Mouse (Mus musculus) common myeloid progenitor, adult 5-6 weeks (primary cell): ENCODE measurements around the gene Mad1l1. TPM values are rescaled to one million over a fixed set of nuclear protein-coding genes. Genes with fewer than 3 reads are reported as not detected.

ENCODE experiments used
- ATAC-seq: replicated peaks from 2 replicates; pipeline ENCODE4 v1.8.0; 2016; ENCODE audit warnings: low read depth, mild to moderate bottlenecking, moderate TSS enrichment, inconsistent platforms; ENCODE audit not compliant: poor library complexity, severe bottlenecking
- total RNA-seq: library from RNA; stranded (forward); fragments of 200-1000, 187-1606 nt; gene quantifications from 2 replicates; pipeline ENCODE4 v1.2.3, GENCODE M21; 2017

Mad1l1 gene
- total RNA-seq, 1 experiment from 2014 or later: 54.5 TPM

DNA sequence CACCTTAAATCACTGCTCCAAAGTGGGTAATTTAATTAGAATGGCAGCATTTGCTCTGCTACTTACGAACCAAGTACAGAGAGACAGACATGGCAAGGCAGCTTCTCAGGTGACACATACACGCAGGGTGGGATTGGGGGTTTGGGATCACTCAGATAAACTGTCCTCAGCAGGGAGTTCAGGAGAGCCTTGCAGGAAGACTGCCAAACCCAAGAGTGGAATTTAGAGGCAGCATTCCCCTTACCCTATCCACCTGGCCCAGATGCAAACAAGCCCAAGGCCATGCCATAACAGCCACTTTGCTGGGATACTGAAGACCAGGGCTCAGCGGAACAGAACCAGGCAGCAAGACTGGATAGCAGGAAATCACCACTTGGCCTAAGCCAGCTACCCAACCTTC lies 124.9 kb downstream of the Mad1l1 start:
- no peak for ATAC-seq

DNA sequence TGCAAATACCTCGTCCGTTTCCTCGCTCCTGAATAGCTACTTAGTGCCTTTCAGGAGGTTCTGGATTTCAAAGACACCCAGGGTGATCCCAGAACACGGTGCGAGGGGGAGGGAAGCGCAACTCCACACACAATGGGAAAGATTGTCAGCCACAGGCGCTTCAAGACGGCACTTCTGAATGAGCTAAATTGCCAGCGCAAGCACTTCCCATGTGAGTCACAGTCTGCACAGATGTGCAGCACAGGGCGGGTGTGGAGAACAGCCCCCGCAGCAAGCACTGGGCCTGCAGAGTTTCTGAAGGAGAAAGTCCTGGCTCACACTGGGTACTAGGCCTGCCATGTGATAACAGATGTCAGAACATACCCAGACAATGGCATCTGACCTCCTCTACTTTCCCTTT lies 127.2 kb downstream of the Mad1l1 start:
- no peak for ATAC-seq

DNA sequence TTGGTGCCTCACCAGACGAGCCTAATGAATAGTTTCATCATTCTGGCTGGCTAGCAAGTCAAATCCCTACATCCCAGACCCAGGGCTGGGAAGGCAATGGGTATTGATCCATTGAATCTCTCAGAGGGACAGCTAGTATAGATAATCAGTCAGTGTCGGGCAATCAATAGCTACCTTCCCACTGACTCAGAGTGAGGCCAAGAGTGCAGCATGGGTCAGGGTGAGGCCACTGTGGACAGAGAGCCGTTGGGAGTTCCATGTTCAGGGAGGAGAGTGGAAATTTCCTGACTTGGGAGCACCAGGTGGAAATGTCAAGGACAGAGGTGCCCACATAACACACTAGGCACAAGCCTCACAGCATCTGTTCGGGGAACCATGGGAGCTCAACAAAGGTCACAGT lies 129.8 kb downstream of the Mad1l1 start:
- ATAC-seq: no peak

DNA sequence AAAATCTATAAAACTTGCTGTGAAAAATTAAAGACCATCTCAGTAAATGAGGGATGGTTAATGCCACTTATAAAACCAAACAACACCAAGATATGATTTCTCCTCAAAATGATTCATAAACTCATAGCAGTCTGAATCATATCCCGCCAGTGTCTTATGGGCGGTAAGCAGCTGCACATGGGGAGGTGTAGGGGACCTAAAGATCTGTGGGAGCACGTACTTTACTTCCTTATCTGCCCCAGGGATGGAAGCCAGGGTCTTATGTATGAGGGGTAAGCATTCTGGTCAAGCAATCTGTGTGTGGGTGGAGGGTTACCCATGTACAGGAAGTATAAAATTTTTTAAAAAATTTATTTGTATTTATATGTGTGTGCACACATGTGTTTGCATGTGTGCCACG lies 135.0 kb downstream of the Mad1l1 start:
- no peak for ATAC-seq

DNA sequence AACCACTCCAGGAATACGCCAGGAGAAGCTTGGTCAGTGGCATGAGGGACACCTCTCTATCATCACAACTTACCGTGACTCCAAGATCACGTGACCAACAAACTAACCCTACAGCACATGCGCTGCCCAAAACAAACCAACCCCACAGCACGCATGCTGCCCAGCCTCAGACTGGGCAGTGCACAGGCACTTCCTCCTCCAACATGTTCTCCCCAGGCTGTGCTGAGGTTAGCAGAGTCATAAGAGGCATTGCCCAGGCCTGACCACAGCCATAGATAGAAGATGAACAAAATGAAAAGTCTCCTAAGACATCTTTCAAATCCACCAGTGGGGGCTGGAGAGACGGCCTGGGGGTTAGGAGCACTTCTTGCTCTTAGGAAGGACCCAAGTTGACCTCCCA lies 135.6 kb downstream of the Mad1l1 start:
- ATAC-seq: peak; percentile 62; the same call in 1 of the 2 replicates

DNA sequence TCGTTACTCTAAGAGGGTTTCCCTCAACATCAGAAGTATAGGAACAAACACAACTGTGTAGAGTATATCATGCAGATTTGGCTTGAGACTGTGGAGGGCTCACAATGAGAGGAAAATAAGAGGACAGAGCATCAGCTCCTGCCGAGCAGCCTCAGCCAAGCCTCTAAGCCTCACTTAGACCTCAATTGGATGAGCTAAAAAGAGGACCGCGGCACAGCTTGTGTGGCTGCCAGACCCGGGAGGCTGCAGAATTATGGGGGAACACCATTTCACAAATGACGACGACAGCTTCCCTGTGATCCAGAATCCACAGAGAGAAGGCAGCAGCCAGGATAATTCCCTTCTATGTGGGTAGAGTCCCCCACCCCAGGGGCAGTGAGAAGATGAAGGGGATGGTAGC lies 138.0 kb downstream of the Mad1l1 start:
- no peak for ATAC-seq

DNA sequence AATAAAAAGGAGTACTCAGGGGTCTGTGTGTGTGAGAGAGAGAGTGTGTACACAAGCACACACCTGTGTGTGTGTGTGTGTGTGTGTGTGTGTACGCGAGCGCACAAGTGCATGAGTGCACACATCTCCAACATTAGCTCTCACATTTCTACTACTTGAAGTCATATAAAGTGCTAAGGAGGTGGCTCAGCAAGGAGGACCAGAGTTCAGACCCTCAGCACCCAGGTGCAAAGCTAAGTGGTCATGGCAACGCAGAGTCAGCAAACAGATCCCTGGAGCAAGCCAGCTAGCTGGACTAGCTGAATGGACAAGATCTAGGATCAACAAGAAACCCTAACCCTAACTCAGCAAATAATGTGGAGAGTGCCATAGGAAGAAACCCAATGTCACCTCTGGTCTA lies 139.0 kb downstream of the Mad1l1 start:
- no peak for ATAC-seq

DNA sequence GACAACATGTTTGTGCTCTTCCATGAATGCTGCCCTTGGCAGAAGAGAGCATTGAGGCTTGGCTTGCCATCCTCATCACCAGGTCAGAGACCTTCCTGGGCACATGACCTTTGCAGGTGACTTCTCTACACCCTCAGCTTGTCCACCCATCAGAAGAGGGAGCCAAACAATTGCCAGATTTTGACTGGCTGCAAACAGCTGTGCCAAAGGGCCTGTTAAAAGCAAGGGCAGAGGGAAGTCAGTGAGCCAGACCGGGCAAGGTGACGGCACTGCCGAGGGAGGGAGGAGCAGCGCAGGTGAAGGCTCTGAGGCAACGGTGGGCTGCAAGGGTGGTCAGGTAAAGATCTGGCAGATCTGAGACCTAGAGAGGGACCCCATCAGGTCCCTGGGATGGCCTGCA lies 141.3 kb downstream of the Mad1l1 start:
- no peak for ATAC-seq

DNA sequence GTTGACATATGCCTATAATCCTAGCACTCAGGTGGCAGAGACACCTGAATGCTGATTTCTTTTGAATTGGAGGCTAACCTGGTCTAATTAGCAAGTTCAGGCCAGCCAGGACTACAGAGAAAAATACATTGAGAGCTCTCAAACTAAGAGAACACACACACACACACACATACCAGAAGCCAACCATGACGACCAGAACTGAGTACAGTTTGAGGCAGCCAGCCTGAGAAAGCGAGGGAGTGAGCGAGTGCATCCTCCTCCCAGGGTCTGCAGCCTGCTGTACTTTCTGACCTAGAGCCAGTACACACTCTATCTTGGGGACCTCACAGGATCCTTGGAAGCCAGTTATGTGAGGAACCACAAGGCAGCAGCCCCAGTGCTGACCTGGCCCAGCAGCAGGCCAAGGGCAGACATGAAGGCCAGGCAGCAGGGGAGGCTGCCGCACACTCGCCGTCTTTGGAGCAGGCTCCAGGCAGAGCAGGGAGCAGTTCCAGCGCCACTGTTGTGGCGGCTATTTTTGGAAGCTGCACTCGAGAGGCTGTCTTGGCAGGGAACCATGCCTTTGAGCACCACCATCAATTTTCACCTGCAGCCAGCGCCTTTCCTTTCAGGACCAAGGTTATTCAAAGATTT lies 143.2 kb downstream of the Mad1l1 start:
- no peak for ATAC-seq

DNA sequence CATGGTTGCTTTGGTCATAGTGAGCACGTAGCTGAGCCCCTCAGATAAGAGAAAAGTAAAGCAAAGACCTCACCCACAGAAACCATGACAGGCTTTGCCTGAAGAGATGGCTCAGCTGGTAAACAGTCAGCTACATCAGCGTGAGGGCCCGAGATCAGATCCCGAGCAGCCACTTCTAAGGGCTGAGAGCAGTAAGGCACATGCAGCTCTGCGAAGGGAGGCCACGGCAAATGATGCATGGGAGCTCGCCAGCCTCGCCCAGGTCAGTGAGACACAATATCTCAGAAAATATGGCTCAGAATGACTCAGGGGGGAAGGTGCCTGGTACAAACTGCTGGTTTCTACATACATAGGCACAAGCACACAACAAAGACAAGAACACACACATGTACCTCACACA lies 143.8 kb downstream of the Mad1l1 start:
- 0 out of 2 replicates have a peak, but pooled peaks have one; percentile 24 for ATAC-seq

DNA sequence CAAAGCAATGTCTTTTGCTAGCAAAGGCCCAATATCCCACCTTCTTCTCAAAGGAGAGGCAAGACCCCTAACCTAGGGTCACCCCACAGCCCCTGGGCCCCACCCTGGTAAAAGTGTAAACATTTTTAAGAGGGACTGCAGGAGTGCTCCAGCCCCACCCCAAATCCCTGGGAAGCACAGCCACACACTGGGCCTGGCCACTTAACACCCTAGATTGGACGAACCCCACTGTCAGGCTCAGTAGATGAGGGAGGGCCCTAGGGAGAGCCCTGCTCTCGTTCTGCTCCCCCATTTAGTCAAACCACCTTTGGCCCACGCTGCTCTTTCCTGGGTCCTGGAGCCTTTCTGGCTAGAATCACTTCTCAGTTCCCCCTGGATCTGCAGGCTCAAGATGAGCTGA lies 145.0 kb downstream of the Mad1l1 start:
- ATAC-seq: no peak

DNA sequence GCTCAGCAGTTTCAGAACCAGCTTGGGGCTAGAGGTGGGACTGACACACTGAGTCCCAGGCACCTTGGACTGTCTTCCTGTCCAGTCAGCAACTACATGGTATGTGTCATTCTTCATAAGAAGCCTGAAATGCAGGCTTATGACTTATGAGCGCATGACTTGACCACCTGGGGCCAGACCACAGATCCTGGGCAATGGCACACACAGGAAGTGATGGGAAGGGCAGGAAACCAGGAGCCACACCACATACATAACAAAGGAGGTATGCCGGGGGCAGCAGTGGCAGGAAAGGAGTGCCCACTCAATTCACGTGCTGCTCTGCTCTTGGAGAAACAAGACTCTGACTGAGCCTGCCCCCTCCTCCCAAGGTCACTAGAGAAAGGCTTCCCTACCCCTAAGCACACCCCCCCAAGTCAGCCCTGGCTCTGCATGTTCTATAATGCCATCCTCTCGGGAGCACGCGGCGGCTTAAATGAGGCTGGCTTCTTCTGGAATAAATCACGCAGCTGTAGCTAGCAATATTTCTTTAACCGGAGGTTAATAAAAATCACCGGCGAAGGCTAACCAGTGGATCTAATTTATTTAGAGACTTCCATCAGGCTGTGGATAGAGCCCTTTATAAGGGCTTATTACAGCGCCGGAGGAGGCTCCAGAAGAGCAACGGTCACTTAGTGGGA lies 146.4 kb downstream of the Mad1l1 start:
- no peak for ATAC-seq

DNA sequence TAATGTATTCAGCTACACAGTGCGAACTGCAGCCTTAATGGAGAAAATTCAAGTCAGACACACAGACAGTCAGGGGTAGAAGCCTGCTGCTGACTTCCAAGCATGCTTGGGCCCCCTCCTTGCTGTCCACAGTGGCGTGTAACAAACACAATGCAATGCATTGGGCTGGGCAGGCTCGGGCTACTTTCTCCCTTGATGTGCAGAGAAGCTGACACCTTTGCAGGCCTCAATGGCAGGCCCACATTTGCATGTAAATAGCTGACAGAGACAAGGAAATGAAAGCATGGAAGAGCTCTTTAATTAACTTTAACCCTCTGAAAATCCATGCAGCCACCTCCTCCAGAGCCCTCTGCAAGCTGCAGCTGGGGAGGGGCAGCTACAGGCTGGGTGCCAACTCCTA lies 147.3 kb downstream of the Mad1l1 start:
- ATAC-seq: no peak

DNA sequence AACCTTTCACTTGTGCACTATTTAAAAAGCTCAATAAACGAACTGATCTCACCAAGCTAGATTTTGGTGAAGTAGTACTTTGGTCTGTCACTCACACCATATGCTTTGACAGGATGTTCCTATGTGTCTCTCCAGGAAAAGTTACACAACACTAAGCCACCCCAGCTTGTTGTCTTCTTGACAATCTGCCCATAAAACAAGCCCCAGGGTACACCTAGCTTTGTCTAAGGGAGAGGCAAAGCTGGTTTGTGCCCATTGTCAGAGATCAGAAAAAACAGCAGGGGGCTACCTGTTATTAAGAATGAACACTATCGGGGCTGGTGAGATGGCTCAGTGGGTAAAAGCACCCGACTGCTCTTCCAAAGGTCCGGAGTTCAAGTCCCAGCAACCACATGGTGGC lies 148.2 kb downstream of the Mad1l1 start:
- ATAC-seq: no peak

DNA sequence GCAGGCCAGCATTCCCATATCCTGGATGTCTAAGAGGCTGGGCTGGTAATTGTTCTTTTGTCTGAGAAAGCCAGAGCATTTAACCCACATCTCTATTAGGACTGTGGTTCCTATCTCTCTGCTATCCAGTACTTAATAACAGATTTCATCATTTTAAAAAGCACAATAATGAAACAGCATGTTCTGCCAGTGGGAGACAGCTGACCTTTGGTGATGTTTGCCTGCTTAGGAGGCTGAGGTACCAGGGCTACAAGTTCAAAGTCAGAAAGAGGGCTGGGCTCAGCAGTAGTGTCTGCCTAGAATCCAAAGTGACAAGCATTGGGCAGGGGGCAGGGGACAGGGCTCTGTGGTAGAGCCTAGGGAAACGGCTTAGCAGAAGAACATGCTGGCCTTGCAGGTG lies 149.6 kb downstream of the Mad1l1 start:
- ATAC-seq: no peak

DNA sequence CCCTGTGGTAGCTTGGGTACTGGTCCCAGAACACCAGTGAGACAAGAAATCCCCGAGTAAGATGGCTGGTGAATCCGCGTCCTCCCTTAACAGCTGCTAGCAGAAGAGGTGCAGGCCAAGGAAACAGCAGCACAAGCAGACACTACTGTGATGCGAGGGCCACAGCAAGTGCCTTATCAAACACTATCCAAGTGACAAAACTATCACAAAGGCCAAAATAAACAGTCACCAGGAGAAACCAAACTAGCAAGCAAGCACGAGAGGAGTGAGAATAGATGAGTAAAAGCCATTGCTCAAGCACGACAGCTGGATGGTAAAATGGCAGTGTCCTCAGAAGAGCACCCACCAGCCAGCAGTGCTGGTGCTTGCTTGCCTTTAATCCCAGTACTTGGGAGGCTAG lies 153.8 kb downstream of the Mad1l1 start:
- ATAC-seq: no peak

DNA sequence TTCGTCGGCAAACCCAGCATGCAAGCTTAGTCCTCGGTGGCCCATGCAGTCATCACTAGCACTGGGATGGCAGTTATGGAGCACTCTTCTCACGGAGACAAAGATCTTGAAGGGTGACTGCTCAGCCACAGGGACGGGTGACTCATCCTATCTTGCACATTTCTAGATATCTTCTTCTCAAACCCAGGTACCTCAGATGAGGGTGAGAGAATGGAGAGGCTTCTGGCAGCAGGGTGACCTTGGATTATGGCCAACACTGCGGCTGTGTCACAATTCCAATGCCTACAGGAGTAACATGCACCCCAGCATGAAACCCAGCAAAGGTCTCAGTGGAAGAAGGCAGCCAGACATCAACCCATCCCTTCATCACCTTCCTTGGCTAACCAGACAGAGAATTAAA lies 154.3 kb downstream of the Mad1l1 start:
- ATAC-seq: no peak

DNA sequence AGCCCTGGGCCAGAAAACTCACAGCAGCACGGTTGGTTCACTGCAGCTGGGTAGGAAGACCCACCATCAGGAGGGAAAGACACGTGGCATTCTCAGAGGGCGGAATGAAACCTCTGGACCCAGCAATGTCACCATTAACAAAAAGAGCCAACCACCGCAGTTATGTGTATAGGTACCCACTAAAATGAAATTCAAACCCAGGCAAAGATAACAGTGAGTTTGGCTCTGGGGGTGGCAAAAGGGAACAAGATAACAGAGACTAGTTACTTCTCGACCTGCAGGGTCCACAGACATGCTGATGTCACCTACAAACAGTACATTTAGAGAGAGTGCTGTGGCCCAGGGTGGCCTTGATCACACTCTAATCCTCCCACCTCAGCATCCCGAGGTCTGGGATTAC lies 157.4 kb downstream of the Mad1l1 start:
- no peak for ATAC-seq

DNA sequence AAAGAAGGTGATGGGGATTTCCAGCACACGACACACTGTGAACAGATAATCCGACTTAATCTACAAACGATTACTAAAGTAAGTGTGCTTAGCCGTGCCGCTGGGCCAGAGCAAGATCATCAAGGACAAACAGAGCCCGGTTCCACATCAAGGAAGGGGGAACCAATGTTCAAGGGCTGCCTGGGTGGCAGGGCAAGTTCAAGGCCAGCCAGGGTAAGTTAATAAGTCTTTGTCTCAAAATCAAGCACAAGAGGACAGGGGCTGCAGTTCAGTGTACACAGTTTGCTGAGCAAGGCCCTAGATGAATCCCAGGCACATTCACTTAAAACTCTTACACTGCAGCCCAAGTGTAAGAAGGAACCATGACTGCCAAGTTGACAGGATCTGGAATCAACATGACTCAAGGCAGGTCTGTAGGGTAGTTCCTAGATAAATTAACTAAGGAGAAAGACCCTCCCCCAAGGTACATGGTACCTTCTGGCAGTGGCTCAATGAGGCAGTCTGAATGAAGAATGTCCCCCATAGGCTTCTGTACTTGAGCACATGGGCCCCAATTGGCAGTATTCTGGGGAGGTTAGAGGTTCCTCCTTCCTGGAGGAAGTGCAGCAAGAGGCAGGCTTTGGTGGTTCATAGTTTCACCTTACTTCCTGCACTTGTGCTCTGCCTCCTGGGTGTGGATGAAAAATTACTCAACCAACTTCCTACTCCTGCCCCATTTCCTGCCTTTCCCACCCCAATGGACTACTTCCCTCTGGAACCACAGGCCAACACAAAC lies 159.1 kb downstream of the Mad1l1 start:
- ATAC-seq: 0 out of 2 replicates have a peak, but pooled peaks have one; percentile 29

DNA sequence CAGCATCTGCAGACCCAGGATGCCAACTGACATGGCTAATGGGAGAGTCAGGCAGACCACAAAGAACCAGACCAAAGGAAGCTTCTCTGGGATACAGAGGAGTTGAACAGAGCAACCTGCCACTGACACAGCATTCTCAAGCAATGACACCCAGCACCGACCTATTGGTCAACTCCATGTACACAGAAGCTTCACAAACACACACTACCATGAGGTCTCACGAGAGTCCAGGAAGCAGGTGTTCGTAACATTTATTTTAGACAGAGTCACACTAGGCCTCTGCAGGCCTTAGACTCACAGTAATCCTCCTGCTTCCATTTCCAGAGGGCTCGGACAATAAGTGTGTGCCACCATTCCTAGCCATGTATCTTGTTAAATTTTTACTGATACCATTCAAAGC lies 162.3 kb downstream of the Mad1l1 start:
- ATAC-seq: no peak

DNA sequence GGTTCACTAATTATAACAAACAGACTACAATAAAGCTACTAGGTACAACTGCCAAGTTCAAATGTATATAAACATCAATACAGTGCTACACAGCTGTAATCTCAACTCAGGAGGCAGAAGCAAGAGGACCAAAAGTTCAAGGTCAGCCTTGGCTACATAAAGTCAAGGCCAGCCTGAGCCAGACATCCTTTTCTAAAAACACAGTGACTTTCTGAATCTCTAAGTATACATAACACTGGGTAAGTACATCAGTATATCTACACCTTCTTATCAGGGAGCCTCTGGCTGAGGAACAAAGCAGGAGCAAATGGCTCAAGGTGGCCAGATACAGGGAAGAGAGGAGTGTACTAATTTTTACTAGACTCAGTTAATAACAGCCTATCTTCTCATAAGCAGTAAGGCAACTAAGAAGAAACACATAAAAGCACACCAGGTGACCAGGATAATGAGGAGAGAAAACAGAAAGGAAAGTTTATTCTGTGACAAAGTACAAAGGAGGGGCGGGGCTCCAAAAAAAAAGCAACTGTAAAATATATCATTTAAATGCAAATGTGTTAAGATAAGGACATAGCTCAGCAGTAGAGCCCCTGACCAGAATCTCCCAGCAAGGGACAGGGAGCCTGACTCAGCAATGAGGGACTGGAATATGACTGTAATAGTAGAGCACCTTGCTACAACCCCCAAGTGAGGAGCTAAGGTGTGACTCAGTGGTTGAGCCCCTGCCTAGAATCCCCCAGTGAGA lies 163.3 kb downstream of the Mad1l1 start:
- peak; percentile 39; the same call in 1 of the 2 replicates for ATAC-seq
